Mouse (Mus musculus) CD8-positive naive resting alpha-beta T cell, adult 57 days (primary cell): ENCODE results near the gene Vmn1r15. TPM values are rescaled to one million over a fixed set of nuclear protein-coding genes. Genes with fewer than 3 reads are reported as not detected.

ENCODE experiments used
- total RNA-seq: library from RNA; stranded (reverse); gene quantifications from one replicate; pipeline ENCODE4 v1.2.4, GENCODE M21; 2023

Vmn1r15 gene
- total RNA-seq: not detected

GRCm38 (mm10) chr6:57257652-57258051 lies at the start of gene Vmn1r15:
TSS of gene Vmn1r15 (plus strand) at chr6:57257952.

GRCm38 (mm10) chr6:57231386-57231785 lies 26.4 kb upstream of the Vmn1r15 start, which contains the start of gene Vmn1r14:
TSS of gene Vmn1r14 (plus strand) at chr6:57231686.

Other genes with a start within 250 kb of the Vmn1r15 start
- not detected for gene Vmn1r7, start 232.6 kb upstream of the Vmn1r15 start, total RNA-seq
- not detected for gene Vmn1r8, start 225.7 kb upstream of the Vmn1r15 start, total RNA-seq
- not detected for gene Vmn1r9, start 191.2 kb upstream of the Vmn1r15 start, total RNA-seq
- not detected for gene Vmn1r10, start 148.5 kb upstream of the Vmn1r15 start, total RNA-seq
- gene Vmn1r11, start 124.5 kb upstream of the Vmn1r15 start, total RNA-seq: not detected
- 0.06 TPM for gene Vmn1r12, start 101.0 kb upstream of the Vmn1r15 start, total RNA-seq
- gene Vmn1r13, start 54.7 kb upstream of the Vmn1r15 start, total RNA-seq: not detected
- not detected for gene Vmn1r14, start 26.3 kb upstream of the Vmn1r15 start, total RNA-seq
- not detected for gene Vmn1r16, start 71.5 kb downstream of the Vmn1r15 start, total RNA-seq
- not detected for gene Vmn1r17, start 105.8 kb downstream of the Vmn1r15 start, total RNA-seq
- not detected for gene Vmn1r18, start 137.8 kb downstream of the Vmn1r15 start, total RNA-seq
- not detected for gene Vmn1r19, start 145.8 kb downstream of the Vmn1r15 start, total RNA-seq
- not detected for gene Vmn1r20, start 171.0 kb downstream of the Vmn1r15 start, total RNA-seq